Mouse (Mus musculus) heart, postnatal 4 days (tissue): Measurements from ENCODE around the gene Mex3d. TPM values are rescaled to one million over a fixed set of nuclear protein-coding genes. Genes with fewer than 3 reads are reported as not detected.

Experiments
- DNase-seq: peaks from one replicate; pipeline ENCODE4 v3.0.0; 2021
- total RNA-seq, 2 experiments: library from RNA; stranded (reverse); gene quantifications; 2 replicates each; pipeline ENCODE4 v1.2.3; 2021

The Mex3d gene
- total RNA-seq, 2 experiments from 2014 or later, result 20.2 to 22.2 TPM

GRCm38 (mm10) chr10:80412656-80413541 is 25.4 kb upstream of the Mex3d start:
- peak; percentile 86 for DNase-seq

DNA sequence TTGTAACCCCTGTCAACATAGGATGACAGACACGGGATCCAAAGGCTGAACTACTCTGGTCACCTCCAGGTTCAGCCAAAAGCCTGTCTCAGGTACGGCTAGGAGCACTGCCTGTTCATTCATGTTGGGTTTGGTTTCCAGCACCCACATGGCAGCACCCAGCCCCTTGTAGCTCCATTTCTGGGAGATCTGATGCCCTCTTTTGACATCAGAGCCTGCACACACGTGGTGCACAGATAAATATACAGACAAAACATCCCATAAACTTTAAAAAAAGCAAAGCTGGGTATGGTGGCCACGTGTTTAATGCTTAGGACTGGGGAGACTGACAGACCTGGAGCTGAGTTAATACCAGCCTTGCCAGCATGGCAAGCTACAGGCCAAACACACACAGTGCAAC is 20.5 kb upstream of the Mex3d start:
- no peak for DNase-seq

- peak; percentile 94 for DNase-seq
Measured at GRCm38 (mm10) chr10:80406684-80407501, 19.4 kb upstream of the Mex3d start, which contains the start of gene Uqcr11. Gene Uqcr11, minus strand, starts transcription at chr10:80406830.

GRCm38 (mm10) chr10:80405481-80406173 is 18.2 kb upstream of the Mex3d start:
- DNase-seq, result no peak

- DNase-seq, result no peak
Measured at GRCm38 (mm10) chr10:80403044-80403692, 15.7 kb upstream of the Mex3d start.

DNA sequence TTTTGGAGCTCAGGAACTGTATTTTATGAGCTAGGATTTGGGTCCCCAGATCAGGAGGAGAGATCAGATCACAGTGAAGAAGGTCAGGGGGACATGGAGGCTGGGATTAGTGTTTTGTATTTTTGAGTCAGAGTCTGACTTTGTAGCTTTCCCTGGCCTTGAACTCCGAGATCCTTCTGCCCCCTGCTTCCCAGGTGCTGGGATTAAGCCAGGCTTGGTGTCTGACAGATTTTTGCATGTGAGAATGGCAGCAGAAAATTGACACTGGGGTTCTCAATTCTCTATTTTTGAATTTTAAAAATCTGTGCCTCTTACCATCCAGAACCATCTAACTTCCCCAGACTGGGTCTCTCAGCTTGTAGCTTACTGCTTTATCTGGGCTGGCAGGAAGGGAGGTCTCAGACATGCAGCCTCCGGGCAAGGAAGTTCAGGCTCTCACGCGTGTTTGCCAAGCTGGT is 13.3 kb upstream of the Mex3d start:
- no peak for DNase-seq

DNA sequence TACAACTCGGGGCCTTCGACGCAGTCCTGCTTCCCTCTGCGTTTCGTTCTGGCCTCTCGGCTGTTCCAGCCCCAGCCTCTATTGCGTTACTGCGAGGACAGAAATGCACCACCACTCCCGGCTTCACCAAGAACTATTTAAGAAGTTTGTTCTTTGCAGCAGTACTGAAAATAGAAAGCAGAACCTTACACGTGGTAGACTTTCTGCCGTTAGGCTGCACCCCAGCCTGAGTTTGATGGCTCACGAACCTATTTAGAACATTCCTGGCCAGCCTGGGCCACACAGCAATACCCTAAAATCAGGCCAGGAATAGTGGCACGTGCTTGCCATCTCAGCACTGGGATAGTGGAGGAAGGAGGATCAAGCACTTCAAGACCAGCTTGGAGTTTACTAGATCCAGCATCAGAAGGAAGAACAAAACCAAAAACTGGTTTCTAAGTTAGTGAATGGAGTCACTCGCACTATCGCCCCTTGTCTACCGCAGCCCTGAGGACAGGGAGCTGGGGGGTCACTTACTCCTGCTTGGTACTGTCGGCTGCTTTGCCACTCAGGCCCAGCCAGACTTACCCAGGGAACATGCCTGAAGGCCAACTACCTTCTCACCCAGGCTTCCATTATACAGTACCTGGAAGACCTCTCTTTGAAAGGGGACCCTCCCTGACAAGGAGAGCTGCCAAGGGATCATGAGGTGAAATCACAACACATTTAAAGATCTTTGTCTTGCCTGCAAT is 12.7 kb upstream of the Mex3d start:
- DNase-seq, result no peak

GRCm38 (mm10) chr10:80399191-80399972 is 11.9 kb upstream of the Mex3d start, which contains the start of gene Mbd3:
Gene Mbd3, minus strand, starts transcription at chr10:80399550.
- DNase-seq, result peak; percentile 99

GRCm38 (mm10) chr10:80398719-80399190 is 11.3 kb upstream of the Mex3d start:
- DNase-seq, result peak; percentile 99

DNA sequence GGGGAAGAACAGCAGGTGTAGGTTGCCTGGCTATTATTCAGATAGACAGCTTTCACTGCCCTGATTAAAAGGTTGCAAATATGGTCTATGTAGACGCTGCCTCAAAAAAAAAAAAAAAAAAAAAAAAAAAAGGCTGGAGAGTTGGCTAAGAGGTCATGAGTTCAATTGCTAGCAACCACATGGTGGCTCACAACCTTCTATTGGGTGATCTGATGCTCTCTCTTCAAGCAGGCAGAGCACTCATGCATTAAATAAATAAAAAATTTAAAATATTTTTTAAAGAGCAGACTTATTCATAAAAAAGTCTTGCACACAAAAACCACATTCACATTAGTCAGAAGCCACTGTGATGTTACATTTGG is 10.7 kb upstream of the Mex3d start:
- no peak for DNase-seq

DNA sequence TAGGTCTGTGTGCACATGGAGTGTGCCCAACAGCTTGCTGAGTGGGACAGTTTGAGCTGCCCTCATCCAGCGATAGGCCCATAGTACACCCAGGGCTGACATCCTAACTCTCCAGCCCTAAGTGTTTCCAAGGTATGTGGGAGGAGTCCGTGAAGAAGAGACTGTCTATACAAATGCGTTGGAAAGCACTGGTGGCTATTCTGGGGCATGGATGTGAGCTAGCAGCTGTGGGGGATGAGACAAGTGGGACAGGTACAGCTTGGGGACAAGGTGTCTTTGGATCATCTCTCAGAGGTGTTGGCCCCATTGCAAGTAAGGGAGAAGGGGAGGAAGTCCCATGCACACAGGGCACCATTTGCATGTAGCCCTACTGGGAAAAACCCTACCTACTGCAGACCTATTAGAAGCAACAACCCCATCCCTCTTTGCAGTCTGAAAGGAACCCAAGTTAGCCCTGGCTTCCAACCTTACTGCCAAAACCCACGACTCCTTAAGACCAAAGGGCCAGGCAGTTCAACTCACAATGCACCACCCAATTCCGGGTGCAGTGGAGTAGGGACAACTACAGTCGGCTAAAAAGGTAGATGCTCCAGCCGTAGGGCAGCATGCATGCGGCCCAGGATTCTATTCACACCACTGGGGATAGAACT is 10.2 kb upstream of the Mex3d start:
- no peak for DNase-seq

DNA sequence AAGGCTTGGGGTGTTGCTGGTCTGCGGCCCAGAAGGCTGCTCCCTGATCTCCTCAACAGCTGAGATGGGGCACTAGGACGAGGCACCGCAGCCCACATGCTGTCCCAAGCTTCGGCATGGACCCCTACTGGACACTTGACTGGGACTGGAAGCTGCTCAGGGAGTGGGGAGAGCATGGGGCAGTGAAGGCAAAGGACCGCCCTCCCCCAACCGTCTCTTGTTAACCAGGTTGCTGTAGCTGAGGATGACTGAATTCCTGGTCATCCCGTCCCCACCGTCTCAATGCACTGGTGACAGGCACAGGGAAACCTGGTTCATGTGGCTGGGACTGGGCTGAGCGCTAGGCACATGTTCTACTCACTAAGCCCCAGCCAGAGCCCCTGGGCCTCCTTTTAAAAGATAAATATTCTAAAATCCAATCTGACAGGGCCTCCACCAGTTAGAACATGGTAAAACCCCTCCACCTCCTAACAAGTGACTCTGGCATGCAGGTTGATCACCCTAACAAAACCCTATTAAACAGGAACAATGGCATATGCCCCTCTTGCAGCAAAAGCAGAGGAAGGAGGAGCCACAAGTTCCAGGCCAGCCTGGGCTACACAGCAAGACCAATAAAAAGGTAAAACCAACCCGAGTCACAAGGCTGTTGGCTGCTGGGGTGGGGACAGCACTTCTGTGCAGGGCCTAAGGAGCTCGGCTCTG is 9.5 kb upstream of the Mex3d start:
- no peak for DNase-seq

GRCm38 (mm10) chr10:80395025-80395627 is 7.7 kb upstream of the Mex3d start:
- no peak for DNase-seq

DNA sequence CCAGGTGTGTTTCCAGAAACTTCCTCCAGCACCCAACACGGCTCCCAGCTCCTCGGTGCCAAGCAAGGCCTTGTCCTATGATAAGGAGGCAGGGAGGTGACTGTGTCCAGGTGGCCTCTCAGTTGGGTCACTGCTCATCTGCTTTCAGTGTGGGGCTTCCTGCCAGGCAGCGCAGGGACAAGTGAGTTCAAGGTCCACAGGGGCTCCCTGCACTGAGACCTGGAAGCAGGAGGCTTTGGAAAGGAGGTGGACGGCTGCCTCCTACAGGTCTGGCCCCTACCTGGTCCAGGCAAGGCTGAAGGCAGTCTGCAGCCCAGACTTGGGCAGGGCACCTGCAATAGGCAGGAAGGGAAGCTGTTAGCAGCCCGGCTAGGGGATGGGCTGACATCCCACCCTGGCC is 5.2 kb upstream of the Mex3d start:
- no peak for DNase-seq

DNA sequence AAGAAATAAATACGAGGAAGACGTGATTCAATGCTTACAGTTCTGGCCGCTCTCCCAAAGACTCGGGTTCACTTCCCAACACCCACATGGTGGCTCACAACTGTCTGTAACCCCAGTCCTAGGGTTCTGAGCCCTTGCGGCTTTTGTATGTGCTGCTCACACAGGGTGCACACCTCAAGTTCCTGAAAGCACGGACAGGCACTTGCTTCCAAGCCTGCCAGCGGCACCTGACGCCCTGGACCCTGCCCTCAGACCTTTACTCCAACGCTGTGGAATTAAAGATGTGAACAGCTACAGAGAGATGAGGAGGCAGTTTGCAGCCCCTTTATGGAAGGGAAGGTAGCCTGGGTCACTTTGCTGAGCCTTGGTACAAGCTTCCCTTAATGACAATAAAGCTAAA is 3.2 kb upstream of the Mex3d start:
- no peak for DNase-seq

DNA sequence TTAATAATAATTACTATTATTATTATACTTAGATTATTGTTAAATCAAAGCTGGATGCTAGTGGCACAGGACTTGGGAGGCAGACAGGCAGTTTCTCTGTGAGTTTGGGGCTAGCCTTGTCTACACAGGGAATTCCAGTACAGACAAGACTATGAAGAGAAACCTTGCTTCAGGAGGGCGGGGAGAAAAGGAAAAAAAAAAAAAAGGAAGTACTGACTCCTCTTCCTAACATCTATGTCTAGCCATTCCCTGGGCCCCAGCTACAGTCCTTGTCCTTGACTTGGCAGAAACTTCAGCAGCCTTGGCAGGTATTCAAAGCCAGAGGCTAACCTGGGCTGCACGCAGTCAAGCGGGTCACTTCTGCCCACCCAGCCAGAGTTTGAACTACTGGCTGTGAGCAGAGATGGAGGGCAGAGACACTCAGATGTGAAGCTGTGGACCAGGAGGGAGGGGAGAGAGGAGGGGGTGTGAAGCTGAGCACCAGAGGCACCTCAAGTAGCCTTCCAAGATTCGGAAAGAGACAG is 1.8 kb upstream of the Mex3d start:
- no peak for DNase-seq

GRCm38 (mm10) chr10:80388731-80389130 is 1.3 kb upstream of the Mex3d start:
- DNase-seq, result no peak

DNA sequence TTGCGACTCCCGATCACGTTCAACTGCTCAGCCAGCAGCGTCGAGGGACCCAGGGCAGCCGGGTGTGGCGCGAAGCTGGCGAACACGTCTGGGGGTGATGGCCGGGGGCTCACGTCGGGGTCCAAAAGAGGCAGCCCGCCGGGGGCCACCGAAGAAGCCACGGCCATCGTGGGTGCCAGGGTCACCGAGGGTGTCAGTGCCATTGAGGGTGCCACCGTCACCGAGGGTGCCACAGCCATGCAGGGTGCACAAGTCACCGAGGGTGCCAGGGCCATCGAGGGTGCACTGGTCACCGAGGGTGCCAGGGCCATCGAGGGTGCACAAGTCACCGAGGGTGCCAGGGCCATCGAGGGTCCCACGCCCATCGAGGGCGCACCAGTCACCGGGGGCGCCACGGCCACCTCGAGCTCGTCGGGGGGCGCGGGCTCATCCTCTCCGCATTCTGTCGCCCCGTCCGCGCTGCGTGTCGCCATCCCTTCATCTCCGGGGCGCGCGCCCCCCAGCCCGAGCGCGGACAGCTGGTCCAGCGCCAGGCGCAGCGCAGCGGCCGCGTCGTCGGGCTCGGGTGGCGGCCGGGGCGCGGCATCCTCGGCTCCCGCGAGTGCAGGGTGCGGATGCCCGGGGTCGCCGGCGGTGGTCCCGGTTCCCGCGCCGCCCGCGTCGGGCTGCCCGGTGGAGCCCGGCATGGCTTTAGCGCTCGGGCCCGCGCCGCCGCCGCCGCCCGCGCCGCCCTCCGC is 556 bp downstream of the Mex3d start:
- DNase-seq, result peak; percentile 50
